Mouse (Mus musculus): Measurements from ENCODE around the gene Dhdds.

DNA sequence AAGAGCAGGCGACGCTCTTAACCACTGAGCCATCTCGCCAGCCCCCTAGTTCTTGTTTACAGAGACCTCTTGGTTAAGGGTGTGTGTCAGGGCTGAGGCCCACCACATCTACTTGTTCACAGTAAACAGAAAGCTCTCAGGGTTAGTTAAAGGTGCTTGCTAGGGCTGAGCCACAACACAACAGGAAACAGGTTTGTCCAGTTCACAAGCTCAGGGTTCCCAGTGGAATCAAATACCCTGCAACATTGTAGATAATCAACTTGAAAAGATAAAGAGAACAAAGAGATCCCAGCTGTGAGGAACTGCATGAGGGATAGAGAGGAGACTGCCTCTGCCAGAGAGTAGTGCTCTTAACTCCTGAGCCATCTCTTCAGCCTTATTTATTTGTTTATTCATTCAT, 6.1 kb upstream of the Dhdds start:
- TF ChIP-seq CTCF (IDR thresholded peaks at IDR 0.05) (no peak), EP300 (IDR thresholded peaks at IDR 0.05) (no peak)
